Mouse (Mus musculus) ES-Bruce4 (cell line): Measurements from ENCODE around the gene Mrnip.

Experiments
- CTCF ChIP-seq: IDR thresholded peaks from one replicate; pipeline ENCODE4 v1.8.1; 2011; ENCODE audit warnings: low read depth, low read length
- POLR2A ChIP-seq: IDR thresholded peaks from one replicate; pipeline ENCODE4 v1.8.1; 2011; ENCODE audit warnings: low read length; ENCODE audit not compliant: insufficient read depth

DNA sequence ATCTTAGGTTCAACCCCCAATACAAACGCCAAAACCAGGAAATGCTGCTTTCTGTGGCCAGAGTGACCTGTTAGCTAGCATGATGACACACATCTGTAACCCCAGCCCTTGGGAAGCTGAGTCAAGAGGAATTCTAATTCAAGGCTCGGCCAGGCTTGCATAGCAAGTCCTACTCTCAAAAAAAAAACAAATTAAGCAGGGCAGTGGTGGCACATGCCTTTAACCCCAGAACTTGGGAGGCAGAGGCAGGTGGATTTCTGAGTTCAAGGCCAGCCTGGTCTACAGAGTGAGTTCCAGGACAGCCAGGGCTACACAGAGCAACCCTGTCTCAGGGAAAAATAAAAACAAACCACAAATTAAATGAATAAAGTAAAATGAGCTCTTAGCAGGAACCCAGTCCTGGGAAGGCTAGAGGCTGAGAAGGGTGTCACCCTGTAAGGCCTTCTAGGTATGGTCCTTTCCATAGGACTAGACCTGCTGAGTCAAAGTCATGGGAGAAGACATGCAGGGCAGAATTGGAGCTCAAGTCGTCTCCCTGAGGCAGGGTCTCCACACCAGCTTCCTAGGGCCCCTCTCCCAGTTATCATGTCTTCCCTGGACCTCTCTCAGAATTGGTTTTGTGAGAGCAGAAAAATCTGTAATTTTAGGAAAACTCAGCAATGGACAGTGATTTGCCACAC is 38.0 kb downstream of the Mrnip start:
- TF ChIP-seq POLR2A (no peak), CTCF (no peak)
